Mouse (Mus musculus) layer of hippocampus, postnatal 14 days (tissue): ENCODE results near the gene Tmem270. TPM values are rescaled to one million over a fixed set of nuclear protein-coding genes. Genes with fewer than 3 reads are reported as not detected.
"Not testable (repeated sequence)": the region's sequence is repeated elsewhere in the genome, so short reads cannot be mapped to it uniquely, and the experiment has no call there.

Experiments
- DNase-seq, 2 experiments: peaks; one replicate each; pipeline ENCODE4 v3.0.0; 2021 to 2022; ENCODE audit warnings: low spot score in 2 of 2, mixed read lengths in 1 of 2
- long read RNA-seq, 2 experiments: library from polyadenylated mRNA; stranded (forward); transcript quantifications; one replicate each; pipeline ENCODE4 v2.0.0; 2021
- total RNA-seq, 2 experiments: library from RNA; stranded (reverse); gene quantifications; 2 replicates each; pipeline ENCODE4 v1.2.3; 2021

Tmem270 gene
- total RNA-seq: not detected
- long read RNA-seq, experiment 1: 0 reads
- long read RNA-seq, experiment 2: 0 reads

- DNase-seq: no peak
These were observed at the start of gene Tmem270 for GRCm38 (mm10) chr5:134906633-134907032. TSS of gene Tmem270 (minus strand) at chr5:134906733.

- no peak for DNase-seq
These were observed 49.0 kb upstream of the Tmem270 start for GRCm38 (mm10) chr5:134955491-134955890.

- DNase-seq: no peak
These were observed 44.7 kb upstream of the Tmem270 start for GRCm38 (mm10) chr5:134951053-134951884.

DNA sequence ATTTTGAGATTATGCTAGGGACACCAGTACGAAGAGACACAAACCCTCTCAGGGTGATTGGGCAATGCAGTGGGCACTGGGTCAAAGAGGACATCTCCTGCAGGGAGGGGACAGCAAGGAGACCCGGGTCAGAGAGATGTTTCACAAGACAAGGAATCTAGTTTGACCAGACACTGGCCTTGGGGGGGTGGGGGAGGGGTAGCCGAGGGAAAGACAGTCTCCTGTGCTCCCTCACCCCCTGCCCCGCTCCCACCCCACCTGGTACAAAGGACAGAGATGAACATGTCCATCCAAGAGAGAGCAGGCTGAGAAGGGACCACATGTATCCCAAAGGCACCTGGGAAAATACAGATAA, 41.5 kb upstream of the Tmem270 start:
- no peak for DNase-seq

DNA sequence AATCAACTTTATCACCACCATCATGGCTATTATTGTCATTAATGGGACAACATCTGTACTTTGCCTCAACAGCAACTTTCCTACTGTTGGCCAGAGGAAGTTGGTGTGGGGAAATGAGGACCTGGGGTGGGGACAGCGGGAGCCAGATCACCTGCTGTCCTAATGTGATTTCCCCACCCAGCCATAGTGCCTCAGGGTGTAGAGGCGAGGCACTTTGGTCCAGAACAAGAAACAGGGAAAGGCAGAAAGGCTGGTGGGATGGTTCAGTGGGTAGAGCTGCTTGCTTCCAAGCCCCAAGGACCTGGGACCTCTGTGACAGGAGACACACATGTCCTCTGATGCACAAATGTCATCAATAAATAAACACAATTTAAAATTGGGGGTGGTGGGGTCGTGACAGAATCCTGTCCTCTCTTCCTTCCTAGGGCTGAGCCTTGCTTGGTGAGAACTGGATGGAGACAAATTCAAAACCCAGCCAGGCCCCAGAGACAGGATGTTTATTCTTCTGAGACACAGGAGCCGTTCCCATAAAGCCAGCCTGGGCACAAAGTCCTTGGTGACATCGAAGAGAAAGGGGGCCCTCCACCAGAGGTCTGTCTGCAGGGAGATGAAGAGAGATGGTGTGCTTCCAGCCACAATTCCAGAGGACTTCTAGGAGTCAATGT, 41.0 kb upstream of the Tmem270 start:
- DNase-seq: no peak

GRCm38 (mm10) chr5:134946857-134947255, 40.3 kb upstream of the Tmem270 start, which contains the start of gene Cldn4:
TSS of gene Cldn4 (minus strand) at chr5:134946934.
- DNase-seq: no peak

- DNase-seq: no peak
These were observed 39.7 kb upstream of the Tmem270 start for GRCm38 (mm10) chr5:134946063-134946856.

DNA sequence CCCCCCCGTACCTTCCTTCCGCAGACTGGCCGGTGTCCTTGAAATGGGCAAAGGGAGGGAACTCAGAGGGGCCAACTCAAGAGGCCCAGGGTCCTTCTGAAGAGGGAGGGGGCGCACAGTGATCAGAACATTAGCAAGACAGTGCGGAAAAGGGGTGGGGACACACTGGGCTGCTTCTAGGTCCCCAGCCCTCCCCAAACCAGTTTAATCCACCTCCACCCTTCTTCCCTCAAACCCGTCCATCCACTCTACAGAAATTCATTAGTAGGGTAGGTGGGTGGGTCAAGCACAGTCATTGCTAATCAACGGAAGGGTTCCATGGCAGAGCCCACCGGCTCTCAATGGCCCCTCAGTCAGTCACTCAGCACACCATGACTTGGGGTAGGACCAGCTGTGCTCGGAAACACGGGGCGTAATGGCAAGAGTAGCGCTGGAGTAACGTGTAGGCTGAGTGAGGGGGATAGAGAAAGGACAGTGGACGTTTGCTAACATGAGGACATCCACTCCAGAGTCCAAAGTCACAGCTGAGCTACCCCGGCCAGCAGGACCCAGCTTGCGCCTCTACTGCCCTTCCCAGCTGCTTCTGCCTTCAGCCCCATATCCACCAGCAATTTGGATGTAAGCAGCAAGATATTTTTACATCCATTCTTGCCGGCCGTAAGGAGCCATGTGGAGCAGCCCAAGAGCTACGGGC, 38.9 kb upstream of the Tmem270 start:
- DNase-seq: no peak

DNA sequence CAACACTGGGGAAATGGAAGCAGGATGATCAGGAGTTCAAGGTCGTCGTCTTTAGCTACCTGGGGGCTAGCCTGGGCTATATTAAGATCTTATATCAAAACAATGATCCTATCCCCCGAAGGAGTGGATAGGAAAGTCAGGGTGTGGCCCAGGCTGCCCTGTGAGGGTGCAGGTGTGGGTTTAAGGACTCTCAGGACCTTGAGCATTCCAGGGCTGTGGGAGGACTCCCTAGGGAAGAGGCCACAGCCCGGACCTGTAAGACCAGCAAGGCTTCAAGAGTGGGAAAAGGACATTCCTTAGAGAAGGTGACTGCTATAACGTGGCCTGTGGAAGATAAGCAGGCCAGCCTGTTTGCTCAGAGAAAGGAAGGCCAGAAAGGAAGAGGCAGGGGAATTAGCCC, 37.6 kb upstream of the Tmem270 start:
- no peak for DNase-seq

GRCm38 (mm10) chr5:134942740-134943139, 36.2 kb upstream of the Tmem270 start:
- DNase-seq: no peak

- no peak for DNase-seq
These were observed 35.1 kb upstream of the Tmem270 start for GRCm38 (mm10) chr5:134941472-134942209.

DNA sequence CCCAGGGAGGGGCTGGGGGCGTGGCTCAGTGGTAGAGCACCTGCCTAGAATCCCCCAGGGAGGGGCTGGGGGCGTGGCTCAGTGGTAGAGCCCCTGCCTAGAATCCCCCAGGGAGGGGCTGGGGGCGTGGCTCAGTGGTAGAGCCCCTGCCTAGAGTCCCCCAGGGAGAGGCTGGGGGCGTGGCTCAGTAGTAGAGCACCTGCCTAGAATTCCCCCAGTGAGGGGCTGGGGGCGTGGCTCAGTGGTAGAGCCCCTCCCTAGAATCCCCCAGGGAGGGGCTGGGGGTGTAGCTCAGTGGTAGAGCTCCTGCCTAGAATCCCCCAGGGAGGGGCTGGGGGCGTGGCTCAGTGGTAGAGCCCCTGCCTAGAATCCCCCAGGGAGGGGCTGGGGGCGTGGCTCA, 33.0 kb upstream of the Tmem270 start:
- DNase-seq: not testable (repeated sequence)

DNA sequence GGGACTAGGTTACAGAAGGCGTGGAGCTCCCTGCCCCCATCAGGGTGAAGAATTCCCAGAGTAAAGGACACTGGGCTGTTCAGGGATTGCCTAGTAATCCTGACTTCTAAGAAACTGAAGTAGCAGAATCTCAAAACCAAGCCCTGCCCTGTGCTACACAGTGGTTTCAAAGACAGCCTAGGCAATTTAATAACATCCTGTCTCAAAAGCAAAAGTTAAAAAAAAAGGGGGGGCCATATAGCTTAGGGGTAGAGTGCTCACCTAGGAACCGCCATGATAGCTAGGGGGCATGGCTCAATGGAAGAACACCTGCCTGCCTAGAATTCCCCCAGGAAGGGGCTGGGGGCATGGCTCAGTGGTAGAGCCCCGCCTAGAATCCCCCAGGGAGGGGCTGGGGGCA, 32.5 kb upstream of the Tmem270 start:
- DNase-seq: no peak

GRCm38 (mm10) chr5:134936626-134937185, 30.2 kb upstream of the Tmem270 start:
- no peak for DNase-seq

GRCm38 (mm10) chr5:134936051-134936450, 29.5 kb upstream of the Tmem270 start:
- DNase-seq: no peak

DNA sequence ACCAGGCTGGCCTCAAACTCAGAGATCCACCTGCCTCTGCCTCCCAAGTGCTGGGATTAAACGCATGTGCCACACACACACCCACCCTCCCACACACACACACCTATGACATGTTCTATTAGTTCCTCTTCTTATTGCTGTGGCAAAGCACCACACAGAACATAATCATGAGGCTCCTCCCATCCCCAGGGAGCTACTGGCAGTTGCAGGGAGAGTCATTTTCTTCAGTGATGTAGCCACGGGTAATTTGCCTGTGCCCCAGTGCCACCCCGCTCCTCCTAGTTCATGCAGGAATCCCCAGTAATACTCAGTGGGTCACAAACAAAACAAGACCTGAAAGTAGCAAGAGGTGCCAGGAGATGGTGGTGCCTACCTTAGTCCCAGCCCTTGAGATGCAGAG, 28.1 kb upstream of the Tmem270 start:
- no peak for DNase-seq

- DNase-seq: not testable (repeated sequence)
These were observed 27.2 kb upstream of the Tmem270 start for GRCm38 (mm10) chr5:134933686-134934085.

GRCm38 (mm10) chr5:134933281-134933680, 26.7 kb upstream of the Tmem270 start:
- DNase-seq: no peak

- peak; percentile 15 to 28 for DNase-seq
These were observed 26.4 kb upstream of the Tmem270 start for GRCm38 (mm10) chr5:134932903-134933276.
